Mouse (Mus musculus) forebrain, embryonic 11.5 days (tissue): ENCODE data around the gene Zdbf2. TPM values are rescaled to one million over a fixed set of nuclear protein-coding genes. Genes with fewer than 3 reads are reported as not detected.

ENCODE experiments used
- ATAC-seq: fragments of 200-750 bp; cut with Nextera tagmentation; replicated peaks from 2 replicates; pipeline ENCODE4 v1.8.0; 2017; ENCODE audit warnings: moderate TSS enrichment; ENCODE audit not compliant: low FRiP score
- DNase-seq: peaks from one replicate; pipeline ENCODE4 v3.0.0-alpha.2; 2017; ENCODE audit warnings: low spot score
- H3K27ac ChIP-seq: fragments of 300-500 bp; sonication (generic); 2 replicates; pipeline ENCODE4 v1.5.1; 2014; ENCODE audit warnings: low read depth, low read length
- H3K27me3 ChIP-seq: fragments of 300-500 bp; sonication (generic); 2 replicates; pipeline ENCODE4 v1.6.1; 2014; ENCODE audit warnings: mild to moderate bottlenecking, low read length, mixed read lengths; ENCODE audit not compliant: control insufficient read depth, insufficient read depth
- H3K36me3 ChIP-seq: fragments of 300-500 bp; sonication (generic); 2 replicates; pipeline ENCODE4 v1.6.1; 2014; ENCODE audit warnings: mild to moderate bottlenecking, low read length, moderate library complexity, mixed read lengths; ENCODE audit not compliant: control insufficient read depth, insufficient read depth
- H3K4me1 ChIP-seq: fragments of 300-500 bp; sonication (generic); replicated peaks from 2 replicates; pipeline ENCODE4 v1.6.1; 2014; ENCODE audit warnings: low read length, mixed read lengths; ENCODE audit not compliant: control insufficient read depth, insufficient read depth
- H3K4me2 ChIP-seq: fragments of 300-500 bp; sonication (generic); 2 replicates; pipeline ENCODE4 v1.6.1; 2014; ENCODE audit warnings: low read depth, mild to moderate bottlenecking, low read length, moderate library complexity, mixed read lengths; ENCODE audit not compliant: severe bottlenecking
- H3K4me3 ChIP-seq: fragments of 300-500 bp; sonication (generic); 2 replicates; pipeline ENCODE4 v1.5.1; 2014; ENCODE audit warnings: low read depth, low read length
- H3K9ac ChIP-seq: fragments of 300-500 bp; sonication (generic); 2 replicates; pipeline ENCODE4 v1.6.1; 2014; ENCODE audit warnings: low read length
- H3K9me3 ChIP-seq: fragments of 300-500 bp; sonication (generic); 2 replicates; pipeline ENCODE4 v1.6.1; 2016; ENCODE audit warnings: low read length, mixed read lengths; ENCODE audit not compliant: control insufficient read depth
- WGBS: fragments of 180-500 bp; shearing (Covaris S2); extraction: QIAGEN DNeasy Blood & Tissue Kit; methylation state at CpG from one replicate; pipeline ENCODE4 v1.1.7; 2014; 5-methylcytosine and 5-hydroxymethylcytosine counted together
- polyA plus RNA-seq: library from polyadenylated mRNA; unstranded; fragments of >200 nt; fragmentation: Nextera tagmentation; extraction: Ambion mirVana; gene quantifications from 2 replicates; pipeline ENCODE4 v1.2.1, GENCODE M21; 2014

The Zdbf2 gene
- 25.8 and 26.7 TPM in 2 replicates for polyA plus RNA-seq

- peak; percentile 90 for DNase-seq
- under 1% methylated on average over 48 of the region's 49 CpGs for WGBS
- H3K4me3 ChIP-seq = peak within 1 kb of the TSS; percentile 63
Measured at GRCm38 (mm10) chr1:63272741-63273338, at the start of gene Zdbf2. Gene Zdbf2 (plus strand): TSS chr1:63273265.

GRCm38 (mm10) chr1:63225009-63225408, 48.1 kb upstream of the Zdbf2 start:
- no peak overlapping the region for H3K9ac ChIP-seq
- H3K4me2 ChIP-seq = no peak overlapping the region
- no peaks in the 10 kb centered on the region for H3K27me3 ChIP-seq
- no peak for DNase-seq
- no peaks in the 10 kb centered on the region for H3K9me3 ChIP-seq
- ATAC-seq = no peak
- 89% methylated on average over 4 of the region's 4 CpGs for WGBS
- H3K36me3 ChIP-seq = no peaks in the 10 kb centered on the region
- no peaks in the 10 kb centered on the region for H3K4me1 ChIP-seq
- H3K4me3 ChIP-seq = no peak overlapping the region
- H3K27ac ChIP-seq = no peak overlapping the region

More at GRCm38 (mm10) chr1:63272741-63273338, at the start of gene Zdbf2:
- Histone ChIP-seq H3K4me1 (peaks cover 5% of the 10 kb centered on the region; the same call in 1 of the 2 replicates), H3K27ac (peak within 1 kb of the TSS; percentile 66), H3K4me2 (peak within 1 kb of the TSS; percentile 55), H3K9ac (peak within 1 kb of the TSS; percentile 87), H3K36me3 (no peaks in the 10 kb centered on the region), H3K9me3 (no peaks in the 10 kb centered on the region), H3K27me3 (peaks cover 59% of the 10 kb centered on the region)
- ATAC-seq = peak; percentile 96

- peak; percentile 61 for DNase-seq
- H3K27ac ChIP-seq = no peak overlapping the region
Measured at GRCm38 (mm10) chr1:63225890-63226289, 47.2 kb upstream of the Zdbf2 start.

GRCm38 (mm10) chr1:63227241-63227640, 45.8 kb upstream of the Zdbf2 start:
- DNase-seq = no peak
- Histone ChIP-seq H3K27ac (no peak overlapping the region), H3K4me1 (no peaks in the 10 kb centered on the region), H3K4me2 (no peak overlapping the region), H3K9me3 (no peaks in the 10 kb centered on the region), H3K36me3 (no peaks in the 10 kb centered on the region), H3K27me3 (no peaks in the 10 kb centered on the region), H3K4me3 (no peak overlapping the region), H3K9ac (no peak overlapping the region)
- WGBS = 84% methylated on average over 5 of the region's 5 CpGs
- no peak for ATAC-seq

More at GRCm38 (mm10) chr1:63225890-63226289, 47.2 kb upstream of the Zdbf2 start:
- Histone ChIP-seq H3K9me3 (no peaks in the 10 kb centered on the region), H3K4me3 (no peak overlapping the region), H3K9ac (no peak overlapping the region), H3K36me3 (no peaks in the 10 kb centered on the region), H3K4me2 (no peak overlapping the region), H3K27me3 (no peaks in the 10 kb centered on the region), H3K4me1 (no peaks in the 10 kb centered on the region)
- no peak for ATAC-seq
- WGBS = 9% methylated on average over 7 of the region's 7 CpGs

GRCm38 (mm10) chr1:63237371-63237770, 35.7 kb upstream of the Zdbf2 start:
- no peak overlapping the region for H3K27ac ChIP-seq
- H3K9me3 ChIP-seq = no peaks in the 10 kb centered on the region
- H3K4me1 ChIP-seq = peaks cover 3% of the 10 kb centered on the region; the same call in 1 of the 2 replicates
- no peak for ATAC-seq
- H3K4me3 ChIP-seq = no peak overlapping the region
- WGBS = 6% methylated on average over 5 of the region's 5 CpGs
- H3K27me3 ChIP-seq = no peaks in the 10 kb centered on the region
- DNase-seq = no peak
- H3K9ac ChIP-seq = no peak overlapping the region
- H3K36me3 ChIP-seq = no peaks in the 10 kb centered on the region
- no peak overlapping the region for H3K4me2 ChIP-seq

- ATAC-seq = no peak
- Histone ChIP-seq H3K27ac (no peak overlapping the region), H3K4me2 (no peak overlapping the region), H3K9me3 (no peaks in the 10 kb centered on the region), H3K4me1 (peaks cover 3% of the 10 kb centered on the region; the same call in 1 of the 2 replicates), H3K36me3 (no peaks in the 10 kb centered on the region), H3K27me3 (no peaks in the 10 kb centered on the region), H3K4me3 (no peak overlapping the region), H3K9ac (no peak overlapping the region)
- DNase-seq = no peak
- 64% methylated on average over 4 of the region's 4 CpGs for WGBS
Measured at GRCm38 (mm10) chr1:63239305-63239704, 33.8 kb upstream of the Zdbf2 start.

- ATAC-seq = no peak
- H3K4me1 ChIP-seq = peaks cover 3% of the 10 kb centered on the region; the same call in 1 of the 2 replicates
- no peaks in the 10 kb centered on the region for H3K27me3 ChIP-seq
- no peak overlapping the region for H3K4me3 ChIP-seq
- H3K9ac ChIP-seq = no peak overlapping the region
- 91% methylated on average over 8 of the region's 8 CpGs for WGBS
- H3K9me3 ChIP-seq = no peaks in the 10 kb centered on the region
- no peak for DNase-seq
- H3K27ac ChIP-seq = no peak overlapping the region
- H3K36me3 ChIP-seq = no peaks in the 10 kb centered on the region
- no peak overlapping the region for H3K4me2 ChIP-seq
Measured at GRCm38 (mm10) chr1:63239751-63240150, 33.3 kb upstream of the Zdbf2 start.

GRCm38 (mm10) chr1:63243854-63244253, 29.2 kb upstream of the Zdbf2 start:
- H3K4me2 ChIP-seq = no peak overlapping the region
- no peaks in the 10 kb centered on the region for H3K27me3 ChIP-seq
- DNase-seq (no peak), ATAC-seq (no peak)
- H3K9me3 ChIP-seq = no peaks in the 10 kb centered on the region
- no peaks in the 10 kb centered on the region for H3K36me3 ChIP-seq
- H3K9ac ChIP-seq = no peak overlapping the region
- H3K27ac ChIP-seq = no peak overlapping the region
- 57% methylated on average over 4 of the region's 4 CpGs for WGBS
- no peak overlapping the region for H3K4me3 ChIP-seq
- peaks cover 5% of the 10 kb centered on the region for H3K4me1 ChIP-seq
